Mouse (Mus musculus) myocyte (in vitro differentiated cells): ENCODE measurements around the gene Axl. TPM values are rescaled to one million over a fixed set of nuclear protein-coding genes. Genes with fewer than 3 reads are reported as not detected.

Experiments used
- H3K27me3 ChIP-seq: one replicate; pipeline ENCODE4 v1.6.1; 2011; ENCODE audit not compliant: control insufficient read depth, insufficient read depth, insufficient read length
- H3K36me3 ChIP-seq: one replicate; pipeline ENCODE4 v1.6.1; 2011; ENCODE audit not compliant: control insufficient read depth, insufficient read depth
- H3K4me2 ChIP-seq: one replicate; pipeline ENCODE4 v1.6.1; 2011; ENCODE audit warnings: low read depth, control low read depth
- H3K4me3 ChIP-seq: one replicate; pipeline ENCODE4 v1.5.1; 2011; ENCODE audit warnings: mild to moderate bottlenecking, control low read depth, moderate library complexity
- H3K79me2 ChIP-seq: one replicate; pipeline ENCODE4 v1.6.1; 2011; ENCODE audit not compliant: control insufficient read depth, insufficient read depth
- H3ac ChIP-seq: one replicate; pipeline ENCODE4 v1.6.1; 2011; ENCODE audit not compliant: control insufficient read depth, insufficient read length
- CEBPB ChIP-seq: IDR thresholded peaks from 2 replicates; pipeline ENCODE4 v1.6.1; 2011; ENCODE audit warnings: mild to moderate bottlenecking, moderate library complexity; ENCODE audit not compliant: poor library complexity, insufficient read depth, severe bottlenecking
- E2F4 ChIP-seq: IDR thresholded peaks from one replicate; pipeline ENCODE4 v1.6.1; 2011; ENCODE audit warnings: mild to moderate bottlenecking, control low read depth, moderate library complexity; ENCODE audit not compliant: insufficient read depth
- MAX ChIP-seq: IDR thresholded peaks from one replicate; pipeline ENCODE4 v1.6.1; 2011; ENCODE audit warnings: low read depth, mild to moderate bottlenecking, control low read depth
- MYOD1 ChIP-seq, 3 experiments: IDR thresholded peaks; one replicate each; pipeline ENCODE4 v1.6.1; 2011; ENCODE audit warnings: control low read depth in 2 of 3, low read depth in 2 of 3, mild to moderate bottlenecking in 2 of 3, moderate library complexity in 1 of 3; ENCODE audit not compliant: insufficient read length in 2 of 3, control insufficient read depth in 1 of 3
- MYOG ChIP-seq, 3 experiments: IDR thresholded peaks; one replicate each; pipeline ENCODE4 v1.6.1; 2011; ENCODE audit warnings: control low read depth in 2 of 3, low read depth in 2 of 3, mild to moderate bottlenecking in 2 of 3; ENCODE audit not compliant: insufficient read length in 2 of 3, control insufficient read depth in 1 of 3, insufficient read depth in 1 of 3
- POLR2A ChIP-seq: IDR thresholded peaks from one replicate; pipeline ENCODE4 v1.6.1; 2011; ENCODE audit warnings: low read depth, mild to moderate bottlenecking, control low read depth, moderate library complexity; ENCODE audit not compliant: insufficient read length
- POLR2AphosphoS2 ChIP-seq: IDR thresholded peaks from one replicate; pipeline ENCODE4 v1.6.1; 2011; ENCODE audit warnings: low read depth, control low read depth; ENCODE audit not compliant: insufficient read length
- REST ChIP-seq: IDR thresholded peaks from one replicate; pipeline ENCODE4 v1.6.1; 2011; ENCODE audit warnings: mild to moderate bottlenecking, control low read depth, moderate library complexity; ENCODE audit not compliant: insufficient read depth, insufficient read length
- SRF ChIP-seq: IDR thresholded peaks from one replicate; pipeline ENCODE4 v1.6.1; 2011; ENCODE audit warnings: low read depth; ENCODE audit not compliant: control insufficient read depth, insufficient read length
- TCF12 ChIP-seq: IDR thresholded peaks from one replicate; pipeline ENCODE4 v1.6.1; 2011; ENCODE audit warnings: mild to moderate bottlenecking, control low read depth; ENCODE audit not compliant: poor library complexity, insufficient read depth, severe bottlenecking
- TCF3 ChIP-seq: IDR thresholded peaks from one replicate; pipeline ENCODE4 v1.6.1; 2011; ENCODE audit warnings: low read depth, control low read depth; ENCODE audit not compliant: insufficient read length
- USF1 ChIP-seq: IDR thresholded peaks from one replicate; pipeline ENCODE4 v1.6.1; 2011; ENCODE audit warnings: low read depth, mild to moderate bottlenecking, control low read depth, moderate library complexity
- polyA plus RNA-seq: library from polyadenylated mRNA; unstranded; fragments of >200 nt; fragmentation: generic; extraction: Trizol; gene quantifications from one replicate; pipeline ENCODE4 v1.2.1, GENCODE M21; 2012; ENCODE audit warnings: missing spikeins

Gene Axl
- polyA plus RNA-seq, 1 experiment: 112 TPM

GRCm38 (mm10) chr7:25734991-25735390 lies 53.5 kb downstream of the Axl start:
- no peak overlapping the region for H3ac ChIP-seq
- no peaks in the 10 kb centered on the region for H3K27me3 ChIP-seq
- H3K36me3 ChIP-seq: peaks cover 81% of the 10 kb centered on the region
- H3K4me2 ChIP-seq: no peak overlapping the region
- no peaks in the 10 kb centered on the region for H3K79me2 ChIP-seq
- no peak for TF ChIP-seq CEBPB
- no peak for TF ChIP-seq TCF12
- TF ChIP-seq TCF3: no peak
- no peak for TF ChIP-seq POLR2AphosphoS2
- TF ChIP-seq USF1: no peak
- no peak for TF ChIP-seq REST
- no peak for TF ChIP-seq E2F4
- no peak for TF ChIP-seq SRF
- TF ChIP-seq MYOD1 (IDR thresholded peaks at IDR 0.05; ENCODE audit: control insufficient read depth in 1 of 3, insufficient read length in 2 of 3, low read depth in 2 of 3): no peak
- no peak for TF ChIP-seq MAX
- no peak for TF ChIP-seq MYOG (IDR thresholded peaks at IDR 0.05; ENCODE audit: control insufficient read depth in 1 of 3, insufficient read depth in 1 of 3, insufficient read length in 2 of 3, low read depth in 2 of 3)
- no peak for TF ChIP-seq POLR2A
- H3K4me3 ChIP-seq: no peak overlapping the region

- Histone ChIP-seq H3ac (no peak overlapping the region), H3K79me2 (no peaks in the 10 kb centered on the region), H3K4me2 (no peak overlapping the region), H3K27me3 (no peaks in the 10 kb centered on the region), H3K4me3 (no peak overlapping the region), H3K36me3 (peaks cover 84% of the 10 kb centered on the region)
- TF ChIP-seq MYOD1 (IDR thresholded peaks at IDR 0.05; ENCODE audit: control insufficient read depth in 1 of 3, insufficient read length in 2 of 3, low read depth in 2 of 3) (no peak), POLR2A (no peak), CEBPB (no peak), USF1 (no peak), SRF (no peak), TCF12 (no peak), REST (no peak), MYOG (IDR thresholded peaks at IDR 0.05; ENCODE audit: control insufficient read depth in 1 of 3, insufficient read depth in 1 of 3, insufficient read length in 2 of 3, low read depth in 2 of 3) (no peak), MAX (no peak), TCF3 (no peak), E2F4 (no peak), POLR2AphosphoS2 (no peak)
These were observed 57.0 kb downstream of the Axl start for GRCm38 (mm10) chr7:25731294-25732055.

GRCm38 (mm10) chr7:25729862-25730261 lies 58.6 kb downstream of the Axl start:
- H3K79me2 ChIP-seq: no peaks in the 10 kb centered on the region

GRCm38 (mm10) chr7:25729396-25729795 lies 59.1 kb downstream of the Axl start:
- no peak overlapping the region for H3ac ChIP-seq
- TF ChIP-seq MYOD1 (IDR thresholded peaks at IDR 0.05; ENCODE audit: control insufficient read depth in 1 of 3, insufficient read length in 2 of 3, low read depth in 2 of 3) (no peak), REST (no peak), TCF12 (no peak), MYOG (IDR thresholded peaks at IDR 0.05; ENCODE audit: control insufficient read depth in 1 of 3, insufficient read depth in 1 of 3, insufficient read length in 2 of 3, low read depth in 2 of 3) (no peak), POLR2AphosphoS2 (no peak), E2F4 (no peak), SRF (no peak), MAX (no peak)
- H3K79me2 ChIP-seq: no peaks in the 10 kb centered on the region
- no peaks in the 10 kb centered on the region for H3K27me3 ChIP-seq
- no peak overlapping the region for H3K4me3 ChIP-seq
- no peak overlapping the region for H3K4me2 ChIP-seq
- peaks cover 77% of the 10 kb centered on the region for H3K36me3 ChIP-seq

More at GRCm38 (mm10) chr7:25729862-25730261, 58.6 kb downstream of the Axl start:
- Histone ChIP-seq H3K4me2 (no peak overlapping the region), H3K36me3 (peaks cover 80% of the 10 kb centered on the region), H3K4me3 (no peak overlapping the region), H3ac (no peak overlapping the region), H3K27me3 (no peaks in the 10 kb centered on the region)
- TF ChIP-seq TCF3 (no peak), SRF (no peak), CEBPB (no peak), E2F4 (no peak), REST (no peak), POLR2AphosphoS2 (no peak), MAX (no peak), MYOG (IDR thresholded peaks at IDR 0.05; ENCODE audit: control insufficient read depth in 1 of 3, insufficient read depth in 1 of 3, insufficient read length in 2 of 3, low read depth in 2 of 3) (no peak), POLR2A (no peak), TCF12 (no peak), USF1 (no peak), MYOD1 (IDR thresholded peaks at IDR 0.05; ENCODE audit: control insufficient read depth in 1 of 3, insufficient read length in 2 of 3, low read depth in 2 of 3) (no peak)
